29 mouse cellular contexts compared by ENCODE assay signal in the genomic region with DNA sequence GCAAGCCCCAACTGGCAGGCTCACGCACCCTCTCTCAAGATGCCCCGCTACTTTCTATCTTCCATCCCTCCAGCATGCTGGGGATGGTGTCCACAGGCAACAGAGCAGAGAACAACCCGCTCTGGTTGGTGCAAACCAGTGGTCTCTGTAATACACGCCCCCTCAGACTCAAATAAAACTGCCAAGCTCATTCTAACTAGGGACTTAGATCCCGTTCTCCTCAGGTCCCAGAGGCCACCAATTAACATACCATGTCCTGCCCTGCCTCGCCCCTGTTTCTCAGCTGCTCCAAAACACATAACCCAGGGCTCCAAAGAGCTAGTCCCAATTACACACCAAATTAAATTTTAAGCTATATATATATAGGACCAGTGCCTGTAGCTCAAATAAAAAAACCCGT. TPM values are rescaled to one million over a fixed set of nuclear protein-coding genes. Genes with fewer than 3 reads are reported as not detected.
A peak's percentile ranks its signal among the peaks of the same experiment; 100 is the strongest.
DNase-seq lines count a peak whose midpoint lies in the region; ATAC-seq lines count a peak whose summit lies in the region.
"Had no signal": no experiment of that assay in that cellular context is flagged by ENCODE, and none has a peak within 500 bp of the region (broad histone marks: within the 10 kb centered on the region; RNA-seq: fewer than 3 reads in every experiment).

No protein-coding gene starts in this region.

- H3K4me1 ChIP-seq in kidney, embryonic 14.5 days (ENCODE audit: control insufficient read depth, insufficient read depth, low read length) = peaks cover 17% of the 10 kb centered on the region
- peaks cover 75% of the 10 kb centered on the region for H3K4me1 ChIP-seq in limb, embryonic 13.5 days
- peaks cover 6% of the 10 kb centered on the region for H3K4me1 ChIP-seq in midbrain, embryonic 11.5 days (ENCODE audit: control insufficient read depth, insufficient read depth, low read length)

- WGBS in kidney, embryonic 14.5 days = 18% methylated on average over 7 of the region's 7 CpGs
- WGBS in limb, embryonic 13.5 days = 8% methylated on average over 7 of the region's 7 CpGs
- 81% methylated on average over 7 of the region's 7 CpGs for WGBS in midbrain, embryonic 11.5 days

- H3K4me3 ChIP-seq in kidney, embryonic 14.5 days (ENCODE audit: low read length) = no peak overlapping the region
- peak overlapping the region; percentile 11; the same call in 1 of the 2 replicates for H3K4me3 ChIP-seq in limb, embryonic 13.5 days
- no peak overlapping the region for H3K4me3 ChIP-seq in midbrain, embryonic 11.5 days (ENCODE audit: low read depth, low read length)
- H3K4me3 ChIP-seq: embryonic facial prominence, embryonic 12.5 days; forebrain, embryonic 10.5 days; forebrain, embryonic 15.5 days; gastrocnemius, adult 2 months; hindbrain, embryonic 15.5 days; layer of hippocampus, adult 2 months; liver, embryonic 15.5 days; lung, embryonic 15.5 days; midbrain, embryonic 12.5 days; myocyte; neural tube, embryonic 13.5 days had no signal

- no peak overlapping the region for H3K27ac ChIP-seq in kidney, embryonic 14.5 days (ENCODE audit: low read depth, low read length)
- peak overlapping the region; percentile 58; the same call in 1 of the 2 replicates for H3K27ac ChIP-seq in limb, embryonic 13.5 days
- no peak overlapping the region for H3K27ac ChIP-seq in midbrain, embryonic 11.5 days (ENCODE audit: low read depth, low read length)
- H3K27ac ChIP-seq: embryonic facial prominence, embryonic 12.5 days; forebrain, embryonic 10.5 days; forebrain, embryonic 15.5 days; gastrocnemius, adult 2 months; hindbrain, embryonic 15.5 days; layer of hippocampus, adult 2 months; liver, embryonic 15.5 days; lung, embryonic 15.5 days; midbrain, embryonic 12.5 days; neural tube, embryonic 13.5 days had no signal

- no peaks in the 10 kb centered on the region for H3K27me3 ChIP-seq in kidney, embryonic 14.5 days (ENCODE audit: control insufficient read depth, insufficient read depth, low read length)
- peaks cover 87% of the 10 kb centered on the region for H3K27me3 ChIP-seq in limb, embryonic 13.5 days
- H3K27me3 ChIP-seq in midbrain, embryonic 11.5 days (ENCODE audit: control insufficient read depth, insufficient read depth, low read length) = no peaks in the 10 kb centered on the region
- H3K27me3 ChIP-seq: embryonic facial prominence, embryonic 12.5 days; forebrain, embryonic 15.5 days; hindbrain, embryonic 15.5 days; lung, embryonic 15.5 days; midbrain, embryonic 12.5 days; neural tube, embryonic 13.5 days had no signal

- no peak overlapping the region for H3K9ac ChIP-seq in kidney, embryonic 14.5 days (ENCODE audit: low read depth, low read length)
- H3K9ac ChIP-seq in limb, embryonic 13.5 days = no peak overlapping the region
- H3K9ac ChIP-seq in midbrain, embryonic 11.5 days (ENCODE audit: low read length) = no peak overlapping the region
- H3K9ac ChIP-seq: embryonic facial prominence, embryonic 12.5 days; forebrain, embryonic 15.5 days; hindbrain, embryonic 15.5 days; liver, embryonic 15.5 days; lung, embryonic 15.5 days; midbrain, embryonic 12.5 days; neural tube, embryonic 13.5 days had no signal

- ATAC-seq in kidney, embryonic 14.5 days (ENCODE audit: low FRiP score, low TSS enrichment) = peak; percentile 58; the same call in 1 of the 2 replicates
- peak; percentile 79 for ATAC-seq in limb, embryonic 13.5 days (ENCODE audit: low FRiP score, low read depth)
- no peak for ATAC-seq in midbrain, embryonic 11.5 days (ENCODE audit: low FRiP score)
- ATAC-seq: forebrain, embryonic 15.5 days had no signal

- no peaks in the 10 kb centered on the region for H3K9me3 ChIP-seq in kidney, embryonic 14.5 days (ENCODE audit: control insufficient read depth, low read length)
- no peaks in the 10 kb centered on the region for H3K9me3 ChIP-seq in limb, embryonic 13.5 days
- H3K9me3 ChIP-seq in midbrain, embryonic 11.5 days (ENCODE audit: control insufficient read depth, low read length) = no peaks in the 10 kb centered on the region
- H3K9me3 ChIP-seq: embryonic facial prominence, embryonic 12.5 days; forebrain, embryonic 10.5 days; forebrain, embryonic 15.5 days; hindbrain, embryonic 15.5 days; liver, embryonic 15.5 days; lung, embryonic 15.5 days; midbrain, embryonic 12.5 days; neural tube, embryonic 13.5 days had no signal

- H3K4me2 ChIP-seq in kidney, embryonic 14.5 days (replicated peaks; ENCODE audit: low read depth, low read length) = peak overlapping the region; percentile 4; the same call in 1 of the 2 replicates
- peak overlapping the region; percentile 47 for H3K4me2 ChIP-seq in limb, embryonic 13.5 days (replicated peaks)
- H3K4me2 ChIP-seq in midbrain, embryonic 11.5 days = no peak overlapping the region
- H3K4me2 ChIP-seq: embryonic facial prominence, embryonic 12.5 days; forebrain, embryonic 15.5 days; heart, embryonic 11.5 days; hindbrain, embryonic 15.5 days; liver, embryonic 15.5 days; lung, embryonic 15.5 days; midbrain, embryonic 12.5 days; neural tube, embryonic 13.5 days had no signal

- H3K36me3 ChIP-seq in kidney, embryonic 14.5 days (ENCODE audit: control insufficient read depth, insufficient read depth, low read length) = no peaks in the 10 kb centered on the region
- no peaks in the 10 kb centered on the region for H3K36me3 ChIP-seq in limb, embryonic 13.5 days
- no peaks in the 10 kb centered on the region; the same call in 1 of the 2 replicates for H3K36me3 ChIP-seq in midbrain, embryonic 11.5 days (ENCODE audit: control insufficient read depth, insufficient read depth, low read length)
- H3K36me3 ChIP-seq: embryonic facial prominence, embryonic 12.5 days; forebrain, embryonic 10.5 days; forebrain, embryonic 15.5 days; hindbrain, embryonic 15.5 days; liver, embryonic 15.5 days; lung, embryonic 15.5 days; midbrain, embryonic 12.5 days; neural tube, embryonic 13.5 days had no signal

- no peak for DNase-seq in kidney, adult 9 months
- peak; percentile 82 for DNase-seq in forelimb bud, embryonic 11.5 days (ENCODE audit: low read depth, low spot score)
- DNase-seq in hindlimb bud, embryonic 11.5 days (ENCODE audit: extremely low spot score, low read depth, low spot score) = peak; percentile 54
- no peak for DNase-seq in left cerebral cortex, adult 8-10 months (ENCODE audit: low spot score in 2 of 2)
- DNase-seq in midbrain, embryonic 11.5 days (ENCODE audit: low spot score, missing footprints) = no peak
- DNase-seq: adrenal gland, adult 2 months; B cell, adult 2 months; cerebellum, adult 2 months; cerebellum, postnatal 14 days; gastrocnemius, adult 2 months; gastrocnemius, postnatal 36 days; heart, adult 18-20 months; heart, postnatal 4 days; kidney, postnatal 25 days; thymus, adult 2 months; thymus, postnatal 4 days had no signal

RNA-seq across cellular contexts. Expression of a gene that starts 50.6 kb away (rescaled TPM):
- 3.3 and 5.3 TPM in 2 replicates for polyA plus RNA-seq in kidney, embryonic 14.5 days (2014; fragmentation: Nextera tagmentation; extraction: Ambion mirVana)
- 3.1 and 3.8 TPM in 2 replicates for polyA plus RNA-seq in limb, embryonic 13.5 days (2015; fragmentation: Nextera tagmentation; extraction: Ambion mirVana)
- 10 to 100 TPM; 51.6 to 64.6 (median 61.5) TPM for total RNA-seq in left cerebral cortex, adult 8-10 months (2022)
- polyA plus RNA-seq in midbrain, embryonic 11.5 days (2014; fragmentation: Nextera tagmentation; extraction: Ambion mirVana) = 1.9 and 2.5 TPM in 2 replicates

Comparison
In these comparisons a context has a peak if more than half of its experiments do, and no peak if none do; other contexts are left out.
1. DNase-seq: peak in forelimb bud, embryonic 11.5 days (single experiment) and hindlimb bud, embryonic 11.5 days (single experiment); none in kidney, adult 9 months (single experiment), left cerebral cortex, adult 8-10 months (0 of 2) and midbrain, embryonic 11.5 days (single experiment).